Comparison of ENCODE assay signal across 9 mouse cellular contexts in genomic region chr4:57813576-57813945, GRCm38 (mm10).
DNase-seq lines count a peak whose midpoint lies in the region; ATAC-seq and TF ChIP-seq lines count a peak whose summit lies in the region.
"Had no signal": no experiment of that assay in that cellular context is flagged by ENCODE, and none has a peak within 500 bp of the region (broad histone marks: within the 10 kb centered on the region; RNA-seq: fewer than 3 reads in every experiment).

No protein-coding gene starts in this region.

- no peaks in the 10 kb centered on the region for H3K9me3 ChIP-seq in lung, embryonic 15.5 days
- no peaks in the 10 kb centered on the region for H3K9me3 ChIP-seq in limb, embryonic 15.5 days
- H3K9me3 ChIP-seq in forebrain, embryonic 10.5 days = peaks cover 2% of the 10 kb centered on the region; the same call in 1 of the 2 replicates

- no peaks in the 10 kb centered on the region for H3K36me3 ChIP-seq in lung, embryonic 15.5 days
- H3K36me3 ChIP-seq in limb, embryonic 15.5 days = peaks cover 6% of the 10 kb centered on the region; the same call in 1 of the 2 replicates
- H3K36me3 ChIP-seq in forebrain, embryonic 10.5 days (replicated peaks) = 0 out of 2 replicates have a peak, but pooled peaks cover 3% of the 10 kb centered on the region
- H3K36me3 ChIP-seq: neural tube, embryonic 12.5 days had no signal

- no peak overlapping the region for H3K9ac ChIP-seq in lung, embryonic 15.5 days
- no peak overlapping the region for H3K9ac ChIP-seq in limb, embryonic 15.5 days
- H3K9ac ChIP-seq: neural tube, embryonic 12.5 days had no signal

- H3K4me1 ChIP-seq in lung, embryonic 15.5 days = peaks cover 16% of the 10 kb centered on the region
- peaks cover 7% of the 10 kb centered on the region for H3K4me1 ChIP-seq in limb, embryonic 15.5 days
- peaks cover 10% of the 10 kb centered on the region; the same call in 1 of the 2 replicates for H3K4me1 ChIP-seq in forebrain, embryonic 10.5 days

- H3K27ac ChIP-seq in gastrocnemius, adult 2 months = peak overlapping the region; percentile 76
- H3K27ac ChIP-seq in lung, embryonic 15.5 days = peak overlapping the region; percentile 71
- peak overlapping the region; percentile 74; the same call in 1 of the 2 replicates for H3K27ac ChIP-seq in limb, embryonic 15.5 days
- H3K27ac ChIP-seq in forebrain, embryonic 10.5 days = no peak overlapping the region
- H3K27ac ChIP-seq: neural tube, embryonic 12.5 days had no signal

- no peaks in the 10 kb centered on the region for H3K27me3 ChIP-seq in lung, embryonic 15.5 days
- no peaks in the 10 kb centered on the region for H3K27me3 ChIP-seq in limb, embryonic 15.5 days
- no peaks in the 10 kb centered on the region for H3K27me3 ChIP-seq in forebrain, embryonic 10.5 days (ENCODE audit: poor library complexity, severe bottlenecking)
- H3K27me3 ChIP-seq: neural tube, embryonic 12.5 days had no signal

- H3K4me3 ChIP-seq in gastrocnemius, adult 2 months = no peak overlapping the region
- H3K4me3 ChIP-seq in lung, embryonic 15.5 days = no peak overlapping the region
- H3K4me3 ChIP-seq in limb, embryonic 15.5 days = no peak overlapping the region
- H3K4me3 ChIP-seq in forebrain, embryonic 10.5 days = no peak overlapping the region
- H3K4me3 ChIP-seq: neural tube, embryonic 12.5 days had no signal

- no peak for TF ChIP-seq CTCF in gastrocnemius, adult 2 months (IDR thresholded peaks at IDR 0.05)

- intact Hi-C loops in gastrocnemius, adult 2 months (cut with DNase I) = no loop called here

- DNase-seq in gastrocnemius, adult 2 months = no peak
- no peak for DNase-seq in gastrocnemius, postnatal 4 days (ENCODE audit: low spot score in 2 of 2)
- DNase-seq in lung, postnatal 10 days = no peak
- DNase-seq in thymus, postnatal 0 days (ENCODE audit: low spot score) = peak; percentile 91
- DNase-seq in adrenal gland, postnatal 4 days (ENCODE audit: low spot score in 2 of 2) = no peak
- no peak for DNase-seq in forebrain, embryonic 10.5 days (ENCODE audit: extremely low spot score, low spot score)

- WGBS in lung, embryonic 15.5 days = 73% methylated on average over 4 of the region's 4 CpGs
- 87% methylated on average over 4 of the region's 4 CpGs for whole genome bisulfite sequencing in limb, embryonic 15.5 days
- 91% methylated on average over 4 of the region's 4 CpGs for WGBS in forebrain, embryonic 10.5 days

- no peak for ATAC-seq in lung, embryonic 15.5 days (ENCODE audit: borderline replicate concordance, extremely low read depth, low FRiP score, low TSS enrichment)
- no peak for ATAC-seq in limb, embryonic 15.5 days (ENCODE audit: insufficient number of reproducible peaks, low FRiP score, low TSS enrichment, low read depth)

- no peak overlapping the region for H3K4me2 ChIP-seq in lung, embryonic 15.5 days
- H3K4me2 ChIP-seq in limb, embryonic 15.5 days = no peak overlapping the region
- H3K4me2 ChIP-seq: neural tube, embryonic 12.5 days had no signal
